Mouse (Mus musculus) limb, embryonic 10.5 days (tissue): ENCODE measurements around the gene Zfp536. TPM values are rescaled to one million over a fixed set of nuclear protein-coding genes. Genes with fewer than 3 reads are reported as not detected.
A peak's percentile ranks its signal among the peaks of the same experiment; 100 is the strongest.
"Not testable (repeated sequence)": the region's sequence is repeated elsewhere in the genome, so short reads cannot be mapped to it uniquely, and the experiment has no call there.

Experiments used
- DNase-seq: peaks from one replicate; pipeline ENCODE4 v3.0.0-alpha.2; 2017; ENCODE audit warnings: low spot score
- H3K27ac ChIP-seq: fragments of 300-500 bp; sonication (generic); 2 replicates; pipeline ENCODE4 v1.5.1; 2016; ENCODE audit warnings: mild to moderate bottlenecking
- H3K27me3 ChIP-seq: fragments of 300-500 bp; sonication (generic); 2 replicates; pipeline ENCODE4 v1.6.1; 2016; ENCODE audit warnings: low read depth, mild to moderate bottlenecking; ENCODE audit not compliant: poor library complexity, severe bottlenecking
- H3K36me3 ChIP-seq: fragments of 300-500 bp; sonication (generic); 2 replicates; pipeline ENCODE4 v1.6.1; 2016; ENCODE audit warnings: mild to moderate bottlenecking, moderate library complexity
- H3K4me1 ChIP-seq: fragments of 300-500 bp; sonication (generic); 2 replicates; pipeline ENCODE4 v1.6.1; 2016
- H3K4me3 ChIP-seq: fragments of 300-500 bp; sonication (generic); 2 replicates; pipeline ENCODE4 v1.5.1; 2016; ENCODE audit warnings: mild to moderate bottlenecking, moderate library complexity
- H3K9me3 ChIP-seq: fragments of 300-500 bp; sonication (generic); replicated peaks from 2 replicates; pipeline ENCODE4 v1.6.1; 2016; ENCODE audit warnings: mild to moderate bottlenecking
- WGBS: fragments of 180-500 bp; shearing (Covaris S2); methylation state at CpG from one replicate; pipeline ENCODE4 v1.1.7; 2016; 5-methylcytosine and 5-hydroxymethylcytosine counted together
- polyA plus RNA-seq: library from polyadenylated mRNA; unstranded; fragments of >200 nt; fragmentation: Nextera tagmentation; extraction: Ambion mirVana; gene quantifications from 2 replicates; pipeline ENCODE4 v1.2.1, GENCODE M21; 2016

Gene Zfp536
- polyA plus RNA-seq, 1 experiment from 2014 or later, result 1.8 TPM

GRCm38 (mm10) chr7:37607906-37608305 lies 165.5 kb downstream of the Zfp536 start:
- H3K4me3 ChIP-seq, result no peak overlapping the region

GRCm38 (mm10) chr7:37606472-37606871 lies 167.0 kb downstream of the Zfp536 start:
- no peaks in the 10 kb centered on the region; the same call in 1 of the 2 replicates for H3K4me1 ChIP-seq
- H3K27ac ChIP-seq, result no peak overlapping the region
- 83% methylated on average over 5 of the region's 5 CpGs for WGBS
- 0 out of 2 replicates have a peak, but pooled peaks cover 3% of the 10 kb centered on the region for H3K9me3 ChIP-seq
- H3K36me3 ChIP-seq, result no peaks in the 10 kb centered on the region
- no peak overlapping the region for H3K4me3 ChIP-seq
- H3K27me3 ChIP-seq, result no peaks in the 10 kb centered on the region
- no peak for DNase-seq

More at GRCm38 (mm10) chr7:37607906-37608305, 165.5 kb downstream of the Zfp536 start:
- H3K9me3 ChIP-seq, result 0 out of 2 replicates have a peak, but pooled peaks cover 3% of the 10 kb centered on the region
- no peaks in the 10 kb centered on the region for H3K27me3 ChIP-seq
- H3K4me1 ChIP-seq, result no peaks in the 10 kb centered on the region
- WGBS, result 94% methylated on average over 6 of the region's 6 CpGs
- no peaks in the 10 kb centered on the region for H3K36me3 ChIP-seq
- H3K27ac ChIP-seq, result no peak overlapping the region
- no peak for DNase-seq

GRCm38 (mm10) chr7:37603525-37603909 lies 169.9 kb downstream of the Zfp536 start:
- not testable (repeated sequence) for H3K36me3 ChIP-seq, H3K27me3 ChIP-seq, H3K9me3 ChIP-seq, H3K4me1 ChIP-seq, DNase-seq, H3K4me3 ChIP-seq, H3K27ac ChIP-seq

- H3K4me3 ChIP-seq, result no peak overlapping the region
- H3K9me3 ChIP-seq, result 0 out of 2 replicates have a peak, but pooled peaks cover 3% of the 10 kb centered on the region
- no peak for DNase-seq
- H3K4me1 ChIP-seq, result peaks cover 10% of the 10 kb centered on the region; the same call in 1 of the 2 replicates
- WGBS, result 66% methylated on average over 9 of the region's 9 CpGs
- peaks cover 9% of the 10 kb centered on the region; the same call in 1 of the 2 replicates for H3K27me3 ChIP-seq
- H3K36me3 ChIP-seq, result no peaks in the 10 kb centered on the region
- H3K27ac ChIP-seq, result no peak overlapping the region
These were observed 170.4 kb downstream of the Zfp536 start for GRCm38 (mm10) chr7:37602871-37603524.

- H3K27me3 ChIP-seq, result peaks cover 13% of the 10 kb centered on the region; the same call in 1 of the 2 replicates
- 83% methylated on average over 4 of the region's 4 CpGs for WGBS
These were observed 173.1 kb downstream of the Zfp536 start for GRCm38 (mm10) chr7:37600318-37600717.

GRCm38 (mm10) chr7:37594211-37595030 lies 179.0 kb downstream of the Zfp536 start:
- Histone ChIP-seq H3K9me3 (no peaks in the 10 kb centered on the region), H3K4me3 (no peak overlapping the region), H3K27me3 (peaks cover 10% of the 10 kb centered on the region; the same call in 1 of the 2 replicates), H3K36me3 (no peaks in the 10 kb centered on the region), H3K4me1 (peaks cover 7% of the 10 kb centered on the region; the same call in 1 of the 2 replicates), H3K27ac (no peak overlapping the region)
- WGBS, result 89% methylated on average over 12 of the region's 12 CpGs
- DNase-seq, result no peak

More at GRCm38 (mm10) chr7:37600318-37600717, 173.1 kb downstream of the Zfp536 start:
- no peaks in the 10 kb centered on the region for H3K36me3 ChIP-seq
- no peak overlapping the region for H3K4me3 ChIP-seq
- peaks cover 10% of the 10 kb centered on the region; the same call in 1 of the 2 replicates for H3K4me1 ChIP-seq
- DNase-seq, result no peak
- H3K9me3 ChIP-seq, result no peaks in the 10 kb centered on the region
- no peak overlapping the region for H3K27ac ChIP-seq

- H3K9me3 ChIP-seq, result no peaks in the 10 kb centered on the region
- H3K27me3 ChIP-seq, result 0 out of 2 replicates have a peak, but pooled peaks cover 4% of the 10 kb centered on the region
- H3K4me3 ChIP-seq, result no peak overlapping the region
- WGBS, result 88% methylated on average over 6 of the region's 6 CpGs
- no peak overlapping the region for H3K27ac ChIP-seq
- no peak for DNase-seq
- no peaks in the 10 kb centered on the region for H3K4me1 ChIP-seq
- no peaks in the 10 kb centered on the region for H3K36me3 ChIP-seq
These were observed 179.9 kb downstream of the Zfp536 start for GRCm38 (mm10) chr7:37593566-37593965.

GRCm38 (mm10) chr7:37586694-37587093 lies 186.7 kb downstream of the Zfp536 start:
- Histone ChIP-seq H3K36me3 (no peaks in the 10 kb centered on the region), H3K27me3 (no peaks in the 10 kb centered on the region), H3K4me3 (no peak overlapping the region), H3K4me1 (no peaks in the 10 kb centered on the region; the same call in 1 of the 2 replicates), H3K9me3 (no peaks in the 10 kb centered on the region), H3K27ac (no peak overlapping the region)
- no peak for DNase-seq
- 88% methylated on average over 13 of the region's 13 CpGs for WGBS

GRCm38 (mm10) chr7:37581262-37581661 lies 192.2 kb downstream of the Zfp536 start:
- no peak overlapping the region for H3K27ac ChIP-seq
- 0 out of 2 replicates have a peak, but pooled peaks cover 7% of the 10 kb centered on the region for H3K27me3 ChIP-seq
- no peak overlapping the region for H3K4me3 ChIP-seq
- no peaks in the 10 kb centered on the region for H3K36me3 ChIP-seq
- 88% methylated on average over 3 of the region's 3 CpGs for WGBS
- no peaks in the 10 kb centered on the region for H3K9me3 ChIP-seq
- peaks cover 14% of the 10 kb centered on the region for H3K4me1 ChIP-seq
- DNase-seq, result no peak

GRCm38 (mm10) chr7:37580554-37580953 lies 192.9 kb downstream of the Zfp536 start:
- no peak overlapping the region for H3K4me3 ChIP-seq
- 0 out of 2 replicates have a peak, but pooled peaks cover 7% of the 10 kb centered on the region for H3K27me3 ChIP-seq
- WGBS, result 51% methylated on average over 5 of the region's 5 CpGs

GRCm38 (mm10) chr7:37572021-37572420 lies 201.4 kb downstream of the Zfp536 start:
- Histone ChIP-seq H3K27ac (no peak overlapping the region), H3K9me3 (no peaks in the 10 kb centered on the region), H3K4me1 (peaks cover 31% of the 10 kb centered on the region), H3K36me3 (no peaks in the 10 kb centered on the region), H3K4me3 (no peak overlapping the region), H3K27me3 (peaks cover 23% of the 10 kb centered on the region; the same call in 1 of the 2 replicates)
- no peak for DNase-seq
- 96% methylated on average over 7 of the region's 7 CpGs for WGBS

More at GRCm38 (mm10) chr7:37580554-37580953, 192.9 kb downstream of the Zfp536 start:
- H3K4me1 ChIP-seq, result peaks cover 14% of the 10 kb centered on the region
- H3K27ac ChIP-seq, result no peak overlapping the region
- DNase-seq, result no peak
- H3K36me3 ChIP-seq, result no peaks in the 10 kb centered on the region
- no peaks in the 10 kb centered on the region for H3K9me3 ChIP-seq

GRCm38 (mm10) chr7:37568811-37569500 lies 204.5 kb downstream of the Zfp536 start:
- Histone ChIP-seq H3K9me3 (no peaks in the 10 kb centered on the region), H3K27ac (no peak overlapping the region), H3K4me3 (no peak overlapping the region), H3K36me3 (no peaks in the 10 kb centered on the region), H3K27me3 (peaks cover 23% of the 10 kb centered on the region; the same call in 1 of the 2 replicates), H3K4me1 (peaks cover 52% of the 10 kb centered on the region)
- 74% methylated on average over 31 of the region's 31 CpGs for WGBS
- DNase-seq, result peak; percentile 34
